Mouse (Mus musculus): ENCODE measurements around the gene Csrnp1. TPM values are rescaled to one million over a fixed set of nuclear protein-coding genes. Genes with fewer than 3 reads are reported as not detected.

Gene Csrnp1
- polyA plus RNA-seq, 1 experiment from 2014 or later: 2.7 TPM

DNA sequence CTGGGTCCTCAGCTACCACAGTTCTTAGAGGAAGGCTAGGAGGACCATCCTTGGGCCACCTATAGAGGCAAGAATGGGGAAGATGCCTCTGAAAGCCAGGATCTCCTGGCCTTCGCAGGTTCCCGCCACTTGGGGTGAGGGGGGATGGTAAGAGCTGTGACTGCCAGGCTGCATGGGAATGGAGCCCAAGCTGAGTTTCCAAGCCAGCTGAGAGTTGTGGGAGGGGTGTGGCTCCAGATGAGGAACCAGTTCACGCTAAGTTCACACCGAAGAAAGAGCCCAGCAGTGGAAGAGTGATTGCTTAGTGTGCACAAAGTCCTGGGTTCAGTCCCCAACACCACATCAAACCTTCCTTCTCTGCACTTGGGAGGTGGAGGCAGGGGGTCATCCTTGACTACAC, 22.2 kb downstream of the Csrnp1 start:
- Histone ChIP-seq H3K27ac (no peak overlapping the region), H3K36me3 (no peaks in the 10 kb centered on the region), H3K4me3 (no peak overlapping the region), H3K9me3 (no peaks in the 10 kb centered on the region), H3K4me2 (replicated peaks) (no peak overlapping the region), H3K27me3 (replicated peaks) (0 out of 2 replicates have a peak, but pooled peaks cover 3% of the 10 kb centered on the region), H3K4me1 (peaks cover 8% of the 10 kb centered on the region; the same call in 1 of the 2 replicates), H3K9ac (no peak overlapping the region)
- ATAC-seq (ENCODE audit: low FRiP score, low read depth): no peak
- WGBS: 80% methylated on average over 4 of the region's 4 CpGs

DNA sequence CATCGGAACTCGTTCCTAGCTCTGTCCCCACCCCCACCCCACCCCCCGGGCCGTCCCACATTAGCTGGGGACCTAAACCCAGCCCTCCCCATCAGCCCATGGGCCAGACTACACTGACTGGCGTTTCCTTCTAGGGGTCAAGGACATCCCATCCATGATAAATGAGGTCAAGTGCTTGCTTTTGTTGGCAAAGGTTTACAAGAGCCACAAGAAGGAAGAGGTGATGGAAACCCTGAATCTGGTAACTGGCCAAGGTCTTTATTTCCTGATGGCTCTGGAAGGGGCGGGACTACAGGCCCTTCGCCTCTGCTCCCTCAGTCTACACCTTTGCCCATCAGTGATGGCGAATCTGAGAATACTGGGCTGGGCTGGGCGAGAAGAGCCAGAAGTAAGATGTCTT, 25.6 kb downstream of the Csrnp1 start:
- WGBS: 85% methylated on average over 9 of the region's 9 CpGs
- no peak for ATAC-seq (ENCODE audit: low FRiP score, low read depth)
- no peak overlapping the region for H3K27ac ChIP-seq

DNA sequence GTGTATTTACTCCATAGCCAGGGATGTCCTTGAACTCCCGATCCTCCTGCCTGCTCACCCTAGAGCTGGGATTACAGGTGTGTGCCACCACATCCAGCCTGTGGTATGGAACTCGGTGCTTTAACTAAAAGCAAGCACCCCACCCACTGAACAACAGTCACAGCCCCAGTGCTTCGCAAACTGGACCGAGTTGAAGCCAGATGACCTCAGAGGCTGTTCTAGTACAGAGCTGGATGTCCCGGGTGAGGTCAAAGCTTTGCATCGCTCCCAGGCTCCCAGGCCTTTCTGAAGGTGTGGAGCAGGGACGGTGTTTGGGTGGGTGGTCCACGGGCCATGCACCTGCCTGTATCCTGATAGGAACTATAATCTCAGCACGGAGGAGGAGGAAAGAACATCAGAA, 33.1 kb downstream of the Csrnp1 start:
- Histone ChIP-seq H3K27me3 (replicated peaks) (no peaks in the 10 kb centered on the region), H3K9ac (no peak overlapping the region), H3K9me3 (no peaks in the 10 kb centered on the region), H3K4me3 (no peak overlapping the region), H3K4me2 (replicated peaks) (no peak overlapping the region), H3K36me3 (no peaks in the 10 kb centered on the region), H3K27ac (no peak overlapping the region), H3K4me1 (no peaks in the 10 kb centered on the region)
- whole genome bisulfite sequencing: 87% methylated on average over 9 of the region's 9 CpGs
- ATAC-seq (ENCODE audit: low FRiP score, low read depth): no peak

More for the DNA sequence above, 25.6 kb downstream of the Csrnp1 start:
- Histone ChIP-seq H3K9me3 (no peaks in the 10 kb centered on the region), H3K27me3 (replicated peaks) (0 out of 2 replicates have a peak, but pooled peaks cover 3% of the 10 kb centered on the region), H3K4me2 (replicated peaks) (no peak overlapping the region), H3K36me3 (no peaks in the 10 kb centered on the region), H3K9ac (no peak overlapping the region), H3K4me1 (peaks cover 8% of the 10 kb centered on the region; the same call in 1 of the 2 replicates), H3K4me3 (no peak overlapping the region)

DNA sequence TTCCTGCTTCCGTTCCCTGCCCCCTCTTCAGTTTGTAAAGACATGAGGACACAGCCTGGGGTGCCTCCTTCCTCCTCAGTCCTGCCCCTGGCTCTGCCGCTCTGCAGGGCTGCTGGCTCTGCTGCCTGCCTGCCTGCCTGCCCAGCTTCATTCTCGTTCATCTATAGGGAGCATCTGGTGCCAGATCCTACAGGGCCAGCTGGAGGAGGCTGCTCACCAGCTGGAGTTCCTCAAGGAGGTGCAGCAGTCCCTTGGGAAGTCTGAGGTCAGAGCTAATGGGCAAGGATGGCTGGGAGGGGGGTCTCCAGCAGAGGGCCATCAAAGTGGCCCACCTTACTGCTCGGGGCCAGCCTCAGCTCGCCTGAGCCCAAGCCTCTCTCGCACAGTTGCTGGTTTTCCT, 34.0 kb downstream of the Csrnp1 start:
- no peak overlapping the region for H3K4me3 ChIP-seq
- no peaks in the 10 kb centered on the region for H3K36me3 ChIP-seq
- ATAC-seq (ENCODE audit: low FRiP score, low read depth): no peak
- H3K4me2 ChIP-seq (replicated peaks): no peak overlapping the region
- H3K27ac ChIP-seq: no peak overlapping the region
- WGBS: 46% methylated on average over 6 of the region's 6 CpGs
- no peaks in the 10 kb centered on the region for H3K9me3 ChIP-seq
- no peaks in the 10 kb centered on the region for H3K4me1 ChIP-seq
- H3K9ac ChIP-seq: no peak overlapping the region
- no peaks in the 10 kb centered on the region for H3K27me3 ChIP-seq (replicated peaks)

- no peak for ATAC-seq (ENCODE audit: low FRiP score, low read depth)
- Histone ChIP-seq H3K36me3 (no peaks in the 10 kb centered on the region), H3K27me3 (replicated peaks) (no peaks in the 10 kb centered on the region), H3K9me3 (no peaks in the 10 kb centered on the region), H3K4me2 (replicated peaks) (no peak overlapping the region), H3K4me3 (no peak overlapping the region), H3K27ac (no peak overlapping the region), H3K9ac (no peak overlapping the region), H3K4me1 (no peaks in the 10 kb centered on the region)
- WGBS: 67% methylated on average over 3 of the region's 3 CpGs
Observed at GRCm38 (mm10) chr9:119948804-119949203, 35.7 kb downstream of the Csrnp1 start.

GRCm38 (mm10) chr9:119945173-119945900, 39.1 kb downstream of the Csrnp1 start:
- Histone ChIP-seq H3K27me3 (replicated peaks) (no peaks in the 10 kb centered on the region), H3K4me3 (no peak overlapping the region), H3K9ac (no peak overlapping the region), H3K27ac (no peak overlapping the region), H3K9me3 (no peaks in the 10 kb centered on the region), H3K4me2 (replicated peaks) (no peak overlapping the region), H3K4me1 (no peaks in the 10 kb centered on the region), H3K36me3 (no peaks in the 10 kb centered on the region)
- no peak for ATAC-seq (ENCODE audit: low FRiP score, low read depth)
- WGBS: 80% methylated on average over 12 of the region's 12 CpGs

GRCm38 (mm10) chr9:119943326-119943725, 41.1 kb downstream of the Csrnp1 start:
- WGBS: 70% methylated on average over 1 of the region's 1 CpGs

GRCm38 (mm10) chr9:119941861-119942260, 42.6 kb downstream of the Csrnp1 start:
- Histone ChIP-seq H3K4me3 (no peak overlapping the region), H3K9ac (no peak overlapping the region), H3K9me3 (no peaks in the 10 kb centered on the region), H3K27ac (no peak overlapping the region), H3K4me1 (peaks cover 10% of the 10 kb centered on the region; the same call in 1 of the 2 replicates), H3K4me2 (replicated peaks) (no peak overlapping the region), H3K27me3 (replicated peaks) (no peaks in the 10 kb centered on the region), H3K36me3 (no peaks in the 10 kb centered on the region)
- 88% methylated on average over 14 of the region's 14 CpGs for WGBS
- ATAC-seq (ENCODE audit: low FRiP score, low read depth): no peak

More at GRCm38 (mm10) chr9:119943326-119943725, 41.1 kb downstream of the Csrnp1 start:
- H3K27me3 ChIP-seq (replicated peaks): no peaks in the 10 kb centered on the region
- no peaks in the 10 kb centered on the region for H3K36me3 ChIP-seq
- H3K4me2 ChIP-seq (replicated peaks): no peak overlapping the region
- ATAC-seq (ENCODE audit: low FRiP score, low read depth): no peak
- H3K9me3 ChIP-seq: no peaks in the 10 kb centered on the region
- H3K4me1 ChIP-seq: no peaks in the 10 kb centered on the region
- H3K4me3 ChIP-seq: no peak overlapping the region
- no peak overlapping the region for H3K27ac ChIP-seq
- H3K9ac ChIP-seq: no peak overlapping the region

- no peak for ATAC-seq (ENCODE audit: low FRiP score, low read depth)
- no peak overlapping the region for H3K4me2 ChIP-seq (replicated peaks)
- H3K27me3 ChIP-seq (replicated peaks): no peaks in the 10 kb centered on the region
Observed at GRCm38 (mm10) chr9:119941407-119941806, 43.1 kb downstream of the Csrnp1 start.

DNA sequence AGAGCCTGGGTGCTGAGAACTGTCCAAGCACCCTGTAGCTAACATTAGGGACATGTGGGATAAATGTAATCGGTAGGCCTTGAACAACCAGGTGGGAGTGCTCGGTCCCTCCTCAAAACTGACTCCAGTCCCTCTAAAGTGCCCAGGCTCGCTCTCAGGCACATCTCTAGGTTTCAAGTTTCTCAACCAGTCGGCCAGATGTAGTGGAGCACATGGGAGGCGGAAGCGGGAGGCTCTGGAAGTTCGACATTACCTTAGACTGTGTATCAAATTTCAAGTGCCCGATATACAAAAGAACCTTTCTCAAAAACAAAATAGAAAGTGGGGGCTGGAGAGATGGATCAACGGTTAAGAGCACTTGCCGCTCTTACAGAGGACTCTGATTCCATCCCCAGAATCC, 44.8 kb downstream of the Csrnp1 start:
- H3K4me2 ChIP-seq (replicated peaks): no peak overlapping the region
- no peak overlapping the region for H3K4me3 ChIP-seq
- peaks cover 17% of the 10 kb centered on the region for H3K4me1 ChIP-seq
- no peak overlapping the region for H3K27ac ChIP-seq
- H3K27me3 ChIP-seq (replicated peaks): no peaks in the 10 kb centered on the region
- no peaks in the 10 kb centered on the region for H3K36me3 ChIP-seq
- 77% methylated on average over 10 of the region's 10 CpGs for WGBS
- no peaks in the 10 kb centered on the region for H3K9me3 ChIP-seq
- no peak for ATAC-seq (ENCODE audit: low FRiP score, low read depth)
- no peak overlapping the region for H3K9ac ChIP-seq

More at GRCm38 (mm10) chr9:119941407-119941806, 43.1 kb downstream of the Csrnp1 start:
- no peak overlapping the region for H3K27ac ChIP-seq
- no peaks in the 10 kb centered on the region for H3K36me3 ChIP-seq
- no peaks in the 10 kb centered on the region for H3K9me3 ChIP-seq
- peaks cover 15% of the 10 kb centered on the region for H3K4me1 ChIP-seq
- 81% methylated on average over 5 of the region's 5 CpGs for WGBS
- H3K4me3 ChIP-seq: no peak overlapping the region
- H3K9ac ChIP-seq: no peak overlapping the region

GRCm38 (mm10) chr9:119938496-119938895, 46.0 kb downstream of the Csrnp1 start:
- Histone ChIP-seq H3K4me1 (peaks cover 17% of the 10 kb centered on the region), H3K27ac (no peak overlapping the region), H3K36me3 (no peaks in the 10 kb centered on the region), H3K4me3 (no peak overlapping the region), H3K9ac (no peak overlapping the region), H3K9me3 (no peaks in the 10 kb centered on the region), H3K27me3 (replicated peaks) (no peaks in the 10 kb centered on the region), H3K4me2 (replicated peaks) (no peak overlapping the region)
- 71% methylated on average over 4 of the region's 4 CpGs for WGBS
- no peak for ATAC-seq (ENCODE audit: low FRiP score, low read depth)

DNA sequence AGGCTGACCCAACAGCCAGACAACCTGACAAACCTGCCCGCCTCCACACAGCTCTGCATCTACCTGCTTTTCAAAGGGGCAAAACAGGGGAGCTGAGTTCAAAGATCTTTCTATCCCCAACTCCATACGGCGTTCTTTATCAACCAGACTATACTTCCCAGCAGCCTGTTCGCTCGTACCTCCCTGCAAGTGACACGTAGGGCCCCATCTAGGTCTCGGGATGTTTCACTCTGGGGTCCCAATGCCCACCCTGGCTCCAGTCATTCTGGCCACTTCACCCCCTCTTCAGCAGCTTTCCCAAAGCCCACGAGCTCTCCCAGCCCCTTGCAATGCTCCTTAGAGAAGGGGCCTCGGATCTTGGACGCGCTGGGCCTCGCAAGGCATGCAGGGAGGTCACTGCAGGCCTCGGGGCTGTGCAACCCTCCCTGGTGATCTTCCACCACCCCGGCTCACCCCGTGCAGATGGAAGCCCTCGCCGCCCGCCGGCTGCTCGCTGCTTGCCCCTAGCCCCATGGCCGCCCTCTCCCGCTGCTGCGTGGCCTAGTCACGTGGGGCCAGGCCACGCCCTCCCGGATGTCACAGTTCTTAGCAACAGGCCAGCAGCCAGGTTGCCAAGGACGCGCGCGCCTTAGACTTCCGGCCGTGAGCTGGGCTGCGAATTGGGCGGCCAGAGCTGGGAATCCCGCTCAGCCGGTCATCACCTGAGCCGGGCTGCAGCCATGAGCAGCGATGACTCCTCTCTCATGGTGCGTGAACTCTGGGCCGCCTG, 47.3 kb downstream of the Csrnp1 start, which contains the start of the genes Gorasp1 and Ttc21a:
Gene Gorasp1, minus strand, starts transcription at position 561 of the 769 bp plus-strand sequence.
Gene Ttc21a, plus strand, starts transcription at position 602 of the 769 bp plus-strand sequence.
- H3K9me3 ChIP-seq: no peaks in the 10 kb centered on the region
- H3K4me1 ChIP-seq: peaks cover 17% of the 10 kb centered on the region
- H3K4me2 ChIP-seq (replicated peaks): peak within 1 kb of the TSS; percentile 77
- peak within 1 kb of the TSS; percentile 55 for H3K4me3 ChIP-seq
- 3% methylated on average over 40 of the region's 40 CpGs for WGBS
- no peak within 1 kb of the TSS for H3K27ac ChIP-seq
- peak within 1 kb of the TSS; percentile 87 for H3K9ac ChIP-seq
- no peaks in the 10 kb centered on the region for H3K27me3 ChIP-seq (replicated peaks)
- peaks cover 3% of the 10 kb centered on the region; the same call in 1 of the 2 replicates for H3K36me3 ChIP-seq
- ATAC-seq (ENCODE audit: low FRiP score, low read depth): peak; percentile 98
